Mouse (Mus musculus) heart, postnatal 14 days (tissue): ENCODE measurements around the gene Tepp. TPM values are rescaled to one million over a fixed set of nuclear protein-coding genes. Genes with fewer than 3 reads are reported as not detected.

Source experiments
- DNase-seq, 2 experiments: peaks; one replicate each; pipeline ENCODE4 v3.0.0; 2021 to 2022
- intact Hi-C: fragments of 180-260 bp; cut with DNase I; formaldehyde crosslinking; loops from one replicate; pipeline ENCODE4 v1.15.1; 2025
- total RNA-seq, 2 experiments: library from RNA; stranded (reverse); gene quantifications; 2 replicates each; pipeline ENCODE4 v1.2.3; 2021

Gene Tepp
- total RNA-seq, 2 experiments from 2014 or later, result 0.37 TPM; not detected in 1

- intact Hi-C loops, result no loop called here
- DNase-seq, result no peak
These were observed 17.6 kb downstream of the Tepp start for GRCm38 (mm10) chr8:95327866-95328465.

- intact Hi-C loops, result no loop called here
- no peak for DNase-seq
These were observed 20.0 kb downstream of the Tepp start for GRCm38 (mm10) chr8:95330367-95330766.

GRCm38 (mm10) chr8:95331156-95331719, 20.9 kb downstream of the Tepp start:
- DNase-seq, result peak in 1 of 2 experiments; percentile 76
- intact Hi-C loops, result loop anchor here (1.0 kb wide), 1 partner anchor 77 kb away; no protein-coding TSS in a partner anchor

GRCm38 (mm10) chr8:95331720-95332436, 21.5 kb downstream of the Tepp start, which contains the start of the genes Zfp319 and Usb1:
Gene Zfp319, minus strand, starts transcription at chr8:95331950.
Gene Usb1, plus strand, starts transcription at chr8:95332284.
- DNase-seq, result peak; percentile 98
- intact Hi-C loops, result loop anchor here (1.0 kb wide), 1 partner anchor 78 kb away; no protein-coding TSS in a partner anchor

- no peak for DNase-seq
- intact Hi-C loops, result no loop called here
These were observed 22.3 kb downstream of the Tepp start for GRCm38 (mm10) chr8:95332437-95333199.

- intact Hi-C loops, result no loop called here
- DNase-seq, result no peak
These were observed 25.3 kb downstream of the Tepp start for GRCm38 (mm10) chr8:95335706-95336105.

GRCm38 (mm10) chr8:95336363-95336762, 26.0 kb downstream of the Tepp start:
- no peak for DNase-seq
- intact Hi-C loops, result no loop called here

- intact Hi-C loops, result no loop called here
- DNase-seq, result peak; percentile 48 to 62
These were observed 31.4 kb downstream of the Tepp start for GRCm38 (mm10) chr8:95341721-95342120.

- no peak for DNase-seq
- intact Hi-C loops, result loop anchor here (5.0 kb wide), 2 partner anchors 108 to 258 kb away; no protein-coding TSS in a partner anchor
These were observed 34.3 kb downstream of the Tepp start for GRCm38 (mm10) chr8:95344668-95345067.

GRCm38 (mm10) chr8:95346643-95347545, 36.5 kb downstream of the Tepp start:
- intact Hi-C loops, result loop anchor here (5.0 kb wide), 2 partner anchors 105 to 255 kb away; no protein-coding TSS in a partner anchor
- peak; percentile 74 to 82 for DNase-seq

GRCm38 (mm10) chr8:95348356-95348755, 38.0 kb downstream of the Tepp start:
- intact Hi-C loops, result loop anchor here (2.0 to 5.0 kb wide), 3 partner anchors 104 to 348 kb away; no protein-coding TSS in a partner anchor
- DNase-seq, result no peak

- intact Hi-C loops, result loop anchor here (2.0 to 5.0 kb wide), 3 partner anchors 103 to 348 kb away; no protein-coding TSS in a partner anchor
- DNase-seq, result peak; percentile 72 to 76
These were observed 38.7 kb downstream of the Tepp start for GRCm38 (mm10) chr8:95348811-95349630.

- no peak for DNase-seq
- intact Hi-C loops, result loop anchor here (1.0 to 5.0 kb wide), 2 partner anchors 41 to 76 kb away; no protein-coding TSS in a partner anchor
These were observed 41.1 kb downstream of the Tepp start for GRCm38 (mm10) chr8:95351461-95351860.

- DNase-seq, result peak; percentile 86 to 89
- intact Hi-C loops, result loop anchor here (2.0 to 5.0 kb wide), 3 partner anchors 24 to 80 kb away; no protein-coding TSS in a partner anchor
These were observed 41.9 kb downstream of the Tepp start, which contains the start of gene Mmp15 for GRCm38 (mm10) chr8:95352151-95352870. Gene Mmp15, plus strand, starts transcription at chr8:95352268.

- peak; percentile 64 to 66 for DNase-seq
- intact Hi-C loops, result loop anchor here (2.0 to 5.0 kb wide), 3 partner anchors 24 to 80 kb away; no protein-coding TSS in a partner anchor
These were observed 42.8 kb downstream of the Tepp start for GRCm38 (mm10) chr8:95352871-95353866.

GRCm38 (mm10) chr8:95354606-95355005, 44.2 kb downstream of the Tepp start:
- intact Hi-C loops, result loop anchor here (5.0 kb wide), 1 partner anchor 38 kb away; no protein-coding TSS in a partner anchor
- DNase-seq, result no peak
